Mouse (Mus musculus): ENCODE data around the gene Lrrc1.

Gene Lrrc1

DNA sequence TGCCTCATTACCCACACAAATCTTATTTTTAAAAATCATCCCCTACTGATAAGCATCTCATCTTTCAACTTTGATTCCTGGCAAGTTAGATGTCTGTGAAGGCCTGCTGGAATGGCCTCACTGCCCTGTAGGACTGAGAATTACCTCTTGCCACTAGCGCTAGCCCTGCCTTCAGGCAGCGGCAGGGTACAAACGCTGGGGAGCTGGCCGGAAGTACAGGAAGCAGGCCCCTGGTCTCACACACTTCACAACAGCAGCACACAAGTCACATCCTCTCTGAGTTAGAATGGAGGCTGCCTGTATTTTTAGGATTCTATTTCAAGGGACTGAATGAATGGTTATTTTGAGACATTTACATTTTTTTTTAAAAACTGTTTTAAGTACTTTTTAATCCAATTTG is 81.5 kb downstream of the Lrrc1 start:
- DNase-seq (ENCODE audit: low read depth) = no peak

DNA sequence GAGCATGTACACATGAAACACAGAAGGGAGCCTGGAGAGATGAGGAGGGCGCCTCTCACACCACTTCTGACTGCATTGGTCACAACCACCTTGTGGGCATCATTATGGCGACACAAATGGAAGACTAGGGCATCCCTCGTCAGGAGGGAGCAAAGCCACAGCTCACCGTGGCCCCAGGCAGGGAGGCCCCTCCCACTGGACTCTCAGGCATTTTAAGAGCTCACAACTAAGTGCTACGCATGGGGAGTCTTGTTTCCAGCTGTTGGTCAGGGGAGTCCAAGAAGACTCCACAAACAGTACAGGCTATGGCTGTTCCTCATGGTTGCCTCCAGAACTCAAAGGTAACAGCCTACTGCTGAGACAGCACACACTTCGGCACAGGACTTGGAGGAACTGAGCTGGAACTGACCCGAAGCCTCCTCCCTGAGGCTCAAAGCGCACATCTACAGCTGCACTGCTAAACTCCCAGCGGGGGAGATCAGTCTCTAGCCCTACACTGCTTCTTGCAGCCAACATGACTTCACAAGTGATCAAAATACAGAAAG is 83.2 kb downstream of the Lrrc1 start:
- DNase-seq (ENCODE audit: low read depth) = no peak

DNA sequence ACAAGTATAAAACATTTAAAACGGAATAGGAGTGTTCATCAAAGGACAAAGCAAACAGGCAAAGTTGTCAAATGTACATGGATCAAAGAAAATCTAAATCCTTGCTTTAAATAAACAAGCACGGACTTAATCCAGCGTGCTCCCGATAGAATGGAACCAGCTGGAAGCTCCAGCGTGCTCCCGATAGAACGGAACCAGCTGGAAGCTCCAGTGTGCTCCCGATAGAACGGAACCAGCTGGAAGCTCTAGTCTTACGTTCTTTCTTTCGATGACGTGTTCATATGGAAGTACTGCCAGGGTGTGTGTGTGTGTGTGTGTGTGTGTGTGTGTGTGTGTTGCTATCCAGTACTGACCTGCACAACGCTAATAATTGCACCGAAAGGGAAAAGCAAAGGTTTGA is 84.3 kb downstream of the Lrrc1 start:
- no peak for DNase-seq (ENCODE audit: low read depth)

DNA sequence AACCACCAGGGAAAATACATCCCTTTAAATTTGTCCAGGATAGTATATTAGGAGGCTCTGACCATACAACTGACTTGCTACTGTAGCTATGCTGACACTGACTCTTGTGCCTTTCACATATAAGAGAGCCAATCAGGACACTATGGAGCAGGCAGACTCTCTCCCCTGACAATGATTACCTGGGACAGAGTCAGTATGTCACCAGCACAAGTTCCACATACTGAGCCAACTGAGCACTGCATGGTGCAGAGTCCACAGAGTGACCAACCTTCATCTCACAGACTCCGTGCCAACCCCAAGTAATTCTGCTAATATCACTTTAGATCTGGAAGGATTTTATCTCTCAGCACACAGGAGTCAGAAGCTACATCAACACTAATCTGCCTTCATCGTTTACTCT is 85.3 kb downstream of the Lrrc1 start:
- DNase-seq (ENCODE audit: low read depth) = no peak

DNA sequence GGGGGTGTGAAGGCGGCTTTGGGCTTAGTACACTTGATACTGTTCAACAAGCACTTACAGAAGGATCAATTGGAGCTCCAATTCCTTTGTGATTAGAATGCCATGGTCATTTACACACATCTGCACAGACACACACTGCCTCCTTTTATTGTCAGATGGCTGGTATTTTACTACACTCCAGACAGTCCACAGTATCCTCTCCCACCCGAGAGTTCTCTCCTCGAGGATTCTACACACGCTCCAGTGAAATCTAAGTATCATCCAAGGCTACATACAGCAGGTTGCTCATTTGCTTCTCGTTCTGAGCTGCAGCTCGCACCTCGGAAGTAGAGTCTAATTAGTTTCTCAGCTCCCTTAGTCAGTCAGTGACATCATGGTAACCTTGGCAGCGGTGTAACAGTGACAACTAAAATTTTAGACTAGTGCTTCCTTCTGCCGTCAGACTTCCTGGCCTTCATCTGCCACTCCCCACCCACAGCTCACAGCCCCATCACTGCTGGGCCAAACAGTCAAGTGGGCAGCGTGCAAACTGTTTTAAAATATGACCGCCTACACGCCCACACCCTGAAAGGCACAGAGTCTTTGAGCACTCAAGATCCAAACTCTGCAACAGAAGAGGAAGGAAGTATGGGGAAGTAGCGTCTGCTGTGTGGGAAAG is 88.4 kb downstream of the Lrrc1 start:
- no peak for DNase-seq (ENCODE audit: low read depth)

DNA sequence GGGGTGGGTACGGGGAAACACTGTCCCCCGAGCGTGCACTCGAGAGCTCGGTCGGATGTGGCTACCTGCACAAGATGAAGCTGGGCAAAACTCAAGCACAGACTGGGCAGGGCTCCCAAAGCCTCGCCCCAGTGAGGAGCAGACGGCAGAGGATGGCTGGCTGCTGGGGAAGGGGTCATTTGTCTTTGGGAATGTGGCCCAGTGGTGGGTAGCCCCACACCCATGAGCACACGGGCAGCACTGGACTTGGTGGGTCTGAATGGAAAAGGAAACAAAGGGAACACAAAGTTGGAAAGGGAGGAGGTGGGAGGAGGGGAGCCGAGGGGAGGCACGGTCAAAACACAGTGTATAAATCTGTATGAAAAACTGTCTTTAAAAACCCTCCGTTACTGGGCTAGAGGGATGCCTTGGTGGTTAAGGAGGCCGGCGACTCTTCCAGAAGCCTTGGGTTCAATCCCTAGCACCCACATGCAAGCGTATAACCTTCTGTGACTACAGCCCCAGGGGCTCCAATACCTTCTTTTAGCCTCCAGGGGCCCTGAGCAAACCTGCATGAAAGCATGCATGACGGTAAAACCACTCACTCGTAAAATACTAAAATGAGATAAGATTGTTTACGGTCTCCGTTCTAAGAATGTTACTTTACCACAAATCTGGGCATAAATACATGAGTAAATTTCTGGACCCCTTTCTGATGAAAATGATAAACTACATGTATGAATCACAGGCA is 89.1 kb downstream of the Lrrc1 start:
- DNase-seq (ENCODE audit: low read depth) = no peak

DNA sequence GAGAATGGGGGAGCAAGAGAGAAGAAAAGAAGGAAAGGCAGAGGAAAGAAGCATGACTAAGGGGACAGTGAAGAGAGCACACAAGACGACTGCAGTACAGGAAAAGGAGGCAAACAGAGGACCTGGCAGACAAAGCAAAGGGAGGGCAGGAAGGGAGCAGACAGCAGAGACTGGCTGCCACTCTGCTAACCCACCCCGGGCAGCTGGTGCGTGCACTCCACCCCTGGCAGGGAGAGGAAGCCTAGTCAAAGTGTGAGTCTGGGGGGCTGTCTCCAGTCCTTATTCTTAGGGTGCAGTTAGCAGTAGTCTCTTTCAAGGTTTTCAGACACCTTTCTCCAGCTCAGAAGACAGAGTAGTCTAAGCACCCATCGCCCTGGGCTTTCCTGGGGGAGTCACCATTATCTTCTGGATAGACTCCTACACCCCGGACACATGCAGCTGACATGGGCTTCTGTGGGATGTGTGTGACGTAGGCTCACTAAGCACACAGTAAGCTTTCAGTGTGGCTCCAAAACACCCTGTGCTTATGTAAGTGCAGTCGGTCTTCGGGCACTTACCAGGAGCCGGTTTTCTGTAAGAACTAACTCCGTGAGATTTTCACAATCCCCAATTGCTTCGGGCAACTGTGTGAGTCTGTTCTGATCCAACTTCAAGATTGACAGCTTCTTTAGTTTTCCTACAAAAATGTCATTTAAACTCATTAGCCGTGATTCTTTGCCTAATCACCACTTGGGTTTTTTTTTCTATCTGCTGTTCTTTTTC is 92.4 kb downstream of the Lrrc1 start:
- no peak for DNase-seq (ENCODE audit: low read depth)

DNA sequence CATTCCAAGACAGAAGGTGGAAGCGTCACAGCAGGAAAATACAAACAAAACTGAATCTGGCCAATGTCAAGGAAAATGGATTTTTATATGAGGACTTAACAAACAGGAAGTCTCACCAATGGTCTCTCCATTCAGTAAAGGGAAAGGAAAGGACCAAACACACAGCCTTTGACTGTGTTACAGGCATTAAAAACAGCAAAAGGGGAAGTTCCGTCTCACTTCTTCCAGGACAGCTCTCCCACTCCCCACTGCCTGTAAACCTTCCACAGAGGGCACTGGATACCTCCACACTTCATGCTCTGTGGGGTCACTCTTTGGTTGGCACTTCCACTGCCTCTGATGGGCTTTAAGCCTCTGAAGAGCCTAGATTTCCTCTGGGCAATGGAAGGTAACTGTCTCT is 94.2 kb downstream of the Lrrc1 start:
- DNase-seq (ENCODE audit: low read depth) = no peak

DNA sequence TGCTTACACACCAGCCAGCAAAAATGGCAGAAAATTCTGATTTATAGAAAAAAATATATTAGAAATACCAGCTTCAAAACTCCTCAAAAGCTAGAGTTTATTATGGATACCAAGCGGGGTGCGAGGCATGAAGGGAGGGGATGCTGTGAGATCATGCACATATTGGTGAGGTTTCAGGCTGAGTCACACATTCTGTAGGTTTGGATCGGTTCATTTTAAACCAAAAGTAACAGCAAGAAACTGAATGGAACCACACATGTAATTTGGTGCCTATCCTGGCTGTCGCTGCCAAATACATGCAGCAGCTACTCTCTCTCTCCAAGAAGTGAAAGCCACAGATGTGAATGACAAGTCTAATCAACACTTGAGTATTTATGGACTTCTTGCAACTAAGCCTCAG is 99.8 kb downstream of the Lrrc1 start:
- DNase-seq (ENCODE audit: low read depth) = no peak

DNA sequence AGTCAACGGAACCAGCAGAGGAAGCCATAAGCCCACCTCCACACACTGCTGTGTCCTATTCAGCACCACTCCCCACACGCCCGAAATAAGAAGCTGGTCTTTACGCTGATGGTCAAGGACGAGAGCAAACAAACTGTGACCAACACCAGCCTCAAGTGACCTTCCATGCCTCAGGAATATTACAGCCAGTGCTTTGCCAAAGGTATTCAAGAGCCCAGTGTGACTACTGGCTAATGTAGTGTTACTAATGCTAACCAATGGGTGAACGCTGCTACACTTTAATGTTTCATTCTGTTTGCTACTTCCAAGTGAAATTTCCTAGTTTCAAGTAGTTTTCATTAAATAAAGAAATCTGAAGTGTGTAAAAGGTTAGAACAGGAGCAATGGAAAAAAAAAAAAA is 105.3 kb downstream of the Lrrc1 start:
- DNase-seq (ENCODE audit: low read depth) = no peak

DNA sequence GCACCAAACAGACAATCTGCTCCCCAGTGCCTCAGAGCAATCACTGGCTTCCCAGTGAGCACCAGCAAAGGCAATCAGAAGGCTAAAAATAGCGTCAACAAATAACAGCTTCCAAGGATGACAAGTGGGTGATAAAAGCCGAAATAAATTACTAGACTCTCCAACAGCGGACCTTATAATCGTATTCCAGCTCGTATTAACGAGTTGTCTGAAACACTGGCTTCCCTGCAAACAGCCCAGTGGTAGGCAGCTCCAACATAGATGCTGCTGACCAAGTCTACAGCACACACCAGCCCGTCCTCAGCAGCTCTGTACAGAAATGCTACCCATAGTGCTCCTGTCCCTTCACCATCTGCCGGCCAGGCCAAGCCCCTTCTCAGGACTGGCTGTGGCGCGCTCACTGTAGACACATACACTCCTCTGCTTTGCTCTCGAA is 105.8 kb downstream of the Lrrc1 start:
- no peak for DNase-seq (ENCODE audit: low read depth)

DNA sequence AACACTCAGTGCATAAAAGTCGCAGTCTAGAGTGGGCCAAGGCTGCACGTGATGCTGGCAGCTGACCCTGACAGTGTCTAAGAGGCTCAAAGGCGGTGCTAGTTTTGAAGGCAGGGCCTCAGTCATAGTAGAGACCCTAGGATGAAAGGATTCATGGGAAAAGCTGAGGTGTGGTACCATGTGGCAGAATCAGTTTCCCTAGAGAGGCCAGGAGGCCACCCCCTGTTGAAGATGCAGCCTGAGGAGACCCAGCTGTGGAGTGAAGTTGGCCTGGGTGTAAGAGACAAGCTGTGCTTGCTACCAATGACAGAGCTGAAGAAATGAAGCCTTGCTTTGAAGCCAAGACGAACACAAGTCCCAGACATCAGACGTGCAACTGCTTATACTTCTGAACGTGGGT is 107.5 kb downstream of the Lrrc1 start:
- DNase-seq (ENCODE audit: low read depth) = no peak

DNA sequence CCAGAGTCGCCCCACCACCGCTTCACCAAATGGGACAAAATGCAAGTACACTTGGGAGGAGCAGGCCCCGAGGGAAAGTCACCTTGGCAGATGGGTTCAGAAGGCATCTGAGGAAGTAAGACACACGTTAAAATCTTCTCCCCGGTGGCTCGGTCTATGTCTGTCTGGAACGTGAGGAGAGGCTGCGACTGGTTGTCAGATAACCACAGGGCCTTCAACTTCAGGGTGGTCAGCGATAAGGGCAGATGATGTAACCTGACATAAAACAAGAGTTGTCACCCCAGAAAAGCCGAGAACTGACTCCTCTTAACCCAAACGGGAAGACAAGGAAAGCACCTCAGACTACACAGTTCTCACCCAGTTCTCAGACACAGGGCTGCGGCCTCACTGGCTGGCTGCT is 109.7 kb downstream of the Lrrc1 start:
- peak; percentile 74 for DNase-seq (ENCODE audit: low read depth)

DNA sequence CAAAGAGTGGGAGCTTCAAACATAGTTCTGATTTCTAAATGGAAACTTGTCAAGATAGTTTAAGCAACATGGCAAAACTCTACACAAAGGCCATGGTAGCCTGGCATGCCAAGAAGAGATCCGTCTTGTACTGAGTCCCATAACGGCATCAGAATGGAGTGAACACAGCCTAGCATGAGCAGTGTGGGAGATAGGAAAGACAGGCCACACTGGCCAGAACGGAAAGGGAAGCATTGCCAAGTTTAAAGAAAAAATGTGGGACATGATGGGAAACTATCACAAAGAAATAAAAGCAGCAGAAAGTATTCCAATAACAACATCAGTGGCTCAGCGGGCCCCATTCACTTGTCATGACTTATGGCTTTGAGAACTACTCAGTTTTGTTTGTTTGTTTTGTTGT is 111.2 kb downstream of the Lrrc1 start:
- no peak for DNase-seq (ENCODE audit: low read depth)

DNA sequence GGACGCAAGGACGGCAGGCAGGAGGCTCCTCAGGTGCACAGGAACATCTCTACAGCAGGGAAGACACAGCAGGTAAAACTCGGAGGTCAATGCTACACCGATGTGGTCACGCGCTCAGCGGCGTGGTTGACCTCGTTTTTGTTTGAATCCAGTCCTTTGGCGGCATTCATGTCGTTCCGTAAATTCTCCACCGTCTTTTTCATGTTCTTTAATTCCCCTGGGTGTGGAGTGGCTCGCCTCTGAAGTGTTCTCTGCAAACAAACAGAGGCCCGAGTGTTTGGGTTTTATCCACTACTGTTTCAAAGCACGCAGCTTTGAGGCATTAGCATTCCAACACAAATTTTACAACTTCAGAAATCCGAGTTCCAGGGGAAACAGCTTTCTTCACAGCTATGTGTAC is 112.6 kb downstream of the Lrrc1 start:
- no peak for DNase-seq (ENCODE audit: low read depth)

DNA sequence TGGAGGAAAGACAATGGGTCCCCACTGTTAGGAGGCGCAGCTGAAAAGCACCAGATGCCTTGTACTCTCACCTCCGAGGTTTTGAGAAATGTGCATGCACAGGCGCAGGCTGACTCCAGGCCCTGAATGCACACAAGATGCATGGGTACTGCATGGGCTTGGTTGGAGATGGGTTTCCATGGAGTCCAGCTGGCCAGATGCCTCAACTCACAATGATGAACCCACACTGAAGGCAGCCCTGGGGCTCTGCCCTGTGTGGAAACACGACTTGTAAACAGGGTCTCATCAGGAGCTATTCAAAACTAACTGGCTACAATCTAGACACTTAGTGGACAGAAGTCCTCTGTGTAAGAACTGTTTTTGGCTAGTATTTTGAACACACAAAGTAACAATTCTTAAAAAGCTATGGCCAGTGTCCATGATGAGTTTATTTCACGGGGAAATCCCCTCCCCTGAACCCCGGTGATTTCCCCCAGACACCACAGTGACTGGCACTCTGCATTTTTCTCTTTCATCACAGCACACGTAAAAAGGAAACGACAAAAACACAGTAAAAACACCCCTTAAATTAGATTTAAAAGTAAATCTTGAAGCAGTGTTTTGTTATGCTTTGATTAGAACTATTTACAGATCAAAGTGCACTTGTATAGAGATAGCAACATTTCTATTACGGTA is 114.1 kb downstream of the Lrrc1 start:
- no peak for DNase-seq (ENCODE audit: low read depth)

DNA sequence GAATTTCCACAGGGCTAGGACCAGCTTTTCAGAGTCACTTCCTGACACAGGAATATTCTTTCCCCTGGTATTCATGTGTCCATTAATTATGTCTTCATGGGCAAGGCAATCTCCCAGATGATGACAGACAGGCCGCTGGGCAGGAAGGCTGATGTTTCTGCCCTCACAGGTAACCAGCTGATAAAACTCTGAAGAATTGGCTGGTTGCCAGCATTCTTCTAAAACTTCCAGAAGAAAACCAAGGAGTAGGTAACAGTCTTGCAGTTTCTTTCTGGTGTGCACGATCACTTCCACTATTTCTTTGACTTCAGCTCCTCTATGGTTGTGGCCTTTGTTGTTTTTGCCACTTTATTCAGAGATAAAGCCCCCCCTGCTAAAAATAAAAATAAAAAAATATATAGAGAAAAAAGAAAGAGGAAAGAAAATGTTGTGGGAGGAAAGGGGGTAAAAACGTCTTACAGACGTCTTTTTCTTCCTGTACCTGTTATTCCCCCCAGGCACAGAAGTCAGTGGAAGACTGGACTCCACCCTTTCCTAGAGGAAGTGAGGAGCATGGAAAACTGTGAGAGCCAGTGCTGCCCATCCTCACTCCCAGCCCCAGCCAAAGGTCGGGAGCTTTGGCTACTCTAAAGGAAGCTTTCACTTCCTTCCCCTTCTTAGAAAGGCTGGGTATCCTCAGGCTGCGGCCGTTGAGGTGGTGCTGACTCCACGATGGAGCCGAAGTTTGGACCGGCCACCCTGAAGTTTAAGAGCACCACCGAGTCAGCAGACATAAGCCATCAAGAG is 115.2 kb downstream of the Lrrc1 start:
- no peak for DNase-seq (ENCODE audit: low read depth)

DNA sequence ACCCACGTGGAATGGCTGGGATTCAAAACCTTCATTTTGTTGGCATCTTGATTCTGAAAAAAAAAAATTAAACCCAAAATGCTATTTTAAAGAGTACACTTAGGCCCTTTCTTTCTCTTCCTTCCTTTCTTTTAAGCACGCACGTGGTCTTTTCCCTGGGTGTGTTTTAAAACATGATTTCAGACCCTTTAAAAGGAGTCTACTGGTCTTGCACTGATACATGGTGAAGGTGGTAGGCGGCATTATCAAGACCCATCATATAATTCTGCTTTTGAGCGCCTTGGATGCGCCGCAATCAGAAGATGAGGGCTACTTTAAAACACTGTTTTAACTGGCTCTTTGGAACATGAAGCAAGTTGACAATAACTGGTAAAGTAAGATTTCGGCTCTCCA is 115.9 kb downstream of the Lrrc1 start:
- DNase-seq (ENCODE audit: low read depth) = no peak

DNA sequence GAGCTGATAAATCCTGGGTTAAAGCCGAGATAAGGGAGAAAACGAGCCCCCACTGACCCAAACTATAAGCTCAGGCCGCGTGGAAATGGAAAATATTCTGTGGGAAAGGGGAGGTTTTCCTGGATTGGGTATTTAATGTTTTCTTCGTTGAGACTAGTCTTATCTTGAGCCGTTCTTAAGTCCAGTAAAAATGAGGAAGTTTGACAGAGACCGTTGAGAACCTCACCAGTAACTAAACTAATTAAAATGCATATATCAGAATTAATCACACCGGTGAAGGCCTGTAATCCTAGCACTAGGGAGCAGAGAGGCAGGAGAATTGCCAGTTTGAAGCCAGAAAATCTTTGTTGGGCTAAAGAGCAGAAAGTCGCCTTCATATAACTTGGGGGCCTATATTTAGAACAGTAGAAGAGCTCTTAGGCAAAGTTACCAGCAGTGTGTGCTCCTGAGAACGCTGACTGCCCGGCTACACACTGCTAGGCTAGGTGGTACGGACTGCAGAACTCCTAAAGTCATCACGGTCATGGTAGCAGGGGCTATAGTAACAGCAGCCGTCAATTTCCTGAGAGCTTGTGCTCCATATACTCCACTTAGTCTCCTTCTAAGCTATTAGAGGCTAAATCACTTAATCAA is 116.4 kb downstream of the Lrrc1 start:
- no peak for DNase-seq (ENCODE audit: low read depth)

DNA sequence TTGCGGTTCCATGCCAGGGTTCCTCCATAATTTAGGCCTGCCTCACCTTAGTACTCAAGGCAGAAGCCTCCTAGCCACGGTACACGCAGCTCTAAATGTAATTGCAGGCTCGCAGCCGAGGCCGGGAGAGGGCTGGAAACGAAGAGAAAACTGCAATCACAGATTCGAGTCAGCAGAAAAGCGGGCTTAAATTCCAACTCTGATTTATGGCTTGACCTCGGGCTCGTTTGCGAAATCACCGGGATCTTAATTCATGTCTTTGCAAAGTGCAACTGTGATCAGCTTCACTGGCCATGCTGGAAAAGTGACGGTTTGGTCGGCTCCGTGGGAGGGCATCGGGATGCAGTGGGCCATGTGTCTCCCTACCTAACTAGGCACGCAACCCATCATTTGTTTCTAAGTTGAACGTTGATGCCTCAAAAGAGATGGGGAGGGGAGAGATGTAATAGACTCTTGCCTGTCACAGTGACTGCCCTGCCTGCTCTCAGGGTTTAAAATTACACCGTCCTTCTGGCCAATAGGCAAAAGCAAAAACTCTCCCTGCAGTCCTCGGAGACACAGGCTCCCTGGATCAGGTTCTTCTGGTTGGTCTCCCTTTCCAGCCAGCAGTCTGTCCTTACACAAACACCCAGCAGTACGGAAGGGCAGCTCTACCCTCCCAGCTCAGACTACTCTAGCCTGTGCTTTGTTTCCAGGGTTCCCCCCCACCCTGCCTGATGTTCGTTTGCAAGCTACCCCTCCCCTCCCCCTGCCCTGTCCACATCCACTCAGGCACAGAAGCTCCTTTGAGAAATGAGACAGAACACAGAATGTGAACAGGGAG is 117.2 kb downstream of the Lrrc1 start:
- no peak for DNase-seq (ENCODE audit: low read depth)

Measured in c-Kit-positive CD71-positive TER-119-negative erythroid progenitor cells, embryonic 14.5 days (primary cell).